Mouse (Mus musculus): ENCODE results near the gene Dixdc1. TPM values are rescaled to one million over a fixed set of nuclear protein-coding genes. Genes with fewer than 3 reads are reported as not detected.

Dixdc1 gene
- polyA plus RNA-seq, 1 experiment from 2014 or later = 31.7 TPM

DNA sequence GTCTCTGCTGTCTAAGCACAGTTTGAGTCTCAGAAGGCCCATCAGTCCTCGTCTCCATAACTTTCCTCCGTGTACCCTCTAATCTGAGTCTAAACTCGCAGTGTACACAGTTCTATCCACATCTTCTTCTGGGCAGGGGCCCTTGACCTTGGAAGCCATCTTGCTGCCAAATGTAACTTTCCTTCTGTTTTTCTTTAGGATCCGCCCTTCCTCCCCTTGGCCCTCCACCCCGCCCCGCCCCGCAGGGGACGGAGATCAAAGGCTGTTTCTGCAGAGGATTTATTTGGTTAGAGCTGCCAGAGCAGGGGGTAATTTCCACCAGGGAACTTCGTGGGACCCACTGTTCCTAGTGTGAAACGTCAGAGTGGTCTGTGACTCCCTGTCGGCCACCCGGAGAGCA, 18.3 kb downstream of the Dixdc1 start:
- 41% methylated on average over 12 of the region's 12 CpGs for WGBS
- Histone ChIP-seq H3K4me3 (no peak overlapping the region), H3K27me3 (no peaks in the 10 kb centered on the region), H3K9ac (no peak overlapping the region), H3K4me1 (replicated peaks) (peaks cover 42% of the 10 kb centered on the region), H3K4me2 (no peak overlapping the region), H3K36me3 (no peaks in the 10 kb centered on the region), H3K27ac (replicated peaks) (no peak overlapping the region), H3K9me3 (no peaks in the 10 kb centered on the region)
- no peak for ATAC-seq (ENCODE audit: low FRiP score, low read depth)

- ATAC-seq (ENCODE audit: low FRiP score, low read depth) = no peak
Measured at GRCm38 (mm10) chr9:50718878-50719277, 20.4 kb downstream of the Dixdc1 start.

DNA sequence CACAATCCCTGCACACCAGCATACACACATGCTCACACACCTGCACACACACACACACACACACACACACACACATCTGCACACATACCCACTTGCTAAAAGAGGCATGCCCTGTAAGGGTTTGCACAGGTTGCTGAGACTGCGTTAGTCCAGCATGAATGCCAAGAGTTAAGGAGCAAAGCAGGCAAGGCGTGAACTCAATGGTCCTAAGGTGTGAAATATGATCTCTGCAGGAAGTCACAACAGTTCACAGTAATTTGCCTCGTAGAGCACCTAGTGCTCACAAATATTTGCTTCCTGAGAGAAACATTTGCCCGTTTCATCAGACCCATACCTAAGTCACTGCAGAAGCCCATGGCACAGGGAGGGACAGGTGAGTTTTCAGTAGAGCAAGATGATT, 25.1 kb downstream of the Dixdc1 start:
- H3K27me3 ChIP-seq = no peaks in the 10 kb centered on the region
- ATAC-seq (ENCODE audit: low FRiP score, low read depth) = no peak
- no peak overlapping the region for H3K27ac ChIP-seq (replicated peaks)
- no peak overlapping the region for H3K9ac ChIP-seq
- no peaks in the 10 kb centered on the region for H3K9me3 ChIP-seq
- peaks cover 6% of the 10 kb centered on the region; the same call in 1 of the 2 replicates for H3K36me3 ChIP-seq
- no peak overlapping the region for H3K4me3 ChIP-seq
- no peak overlapping the region for H3K4me2 ChIP-seq
- 72% methylated on average over 4 of the region's 4 CpGs for whole genome bisulfite sequencing
- no peaks in the 10 kb centered on the region for H3K4me1 ChIP-seq (replicated peaks)

More at GRCm38 (mm10) chr9:50718878-50719277, 20.4 kb downstream of the Dixdc1 start:
- Histone ChIP-seq H3K36me3 (no peaks in the 10 kb centered on the region), H3K4me3 (no peak overlapping the region), H3K9me3 (no peaks in the 10 kb centered on the region), H3K4me2 (no peak overlapping the region), H3K27me3 (no peaks in the 10 kb centered on the region), H3K27ac (replicated peaks) (no peak overlapping the region), H3K4me1 (replicated peaks) (peaks cover 20% of the 10 kb centered on the region), H3K9ac (no peak overlapping the region)
- WGBS = 84% methylated on average over 4 of the region's 4 CpGs

DNA sequence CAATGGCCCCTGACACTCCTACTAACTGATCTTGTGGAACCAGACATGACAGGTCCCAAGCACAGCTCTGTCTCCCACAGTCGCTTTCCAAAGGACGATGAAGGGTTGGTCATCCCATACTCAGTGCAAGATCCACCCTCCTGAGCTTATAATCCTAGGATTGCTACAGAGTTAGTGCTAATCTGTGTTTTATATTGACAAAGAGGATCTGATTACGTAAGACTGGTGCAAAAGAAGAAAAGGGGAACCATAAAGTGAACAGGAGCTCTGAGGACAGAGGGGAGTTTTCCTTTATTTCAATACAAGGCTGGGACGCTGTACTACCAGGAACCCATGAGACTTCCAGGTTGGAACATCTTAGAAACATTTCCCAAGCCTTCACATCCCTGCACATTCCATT, 28.0 kb downstream of the Dixdc1 start:
- Histone ChIP-seq H3K9ac (no peak overlapping the region), H3K27ac (replicated peaks) (no peak overlapping the region), H3K36me3 (peaks cover 6% of the 10 kb centered on the region; the same call in 1 of the 2 replicates), H3K27me3 (no peaks in the 10 kb centered on the region), H3K4me3 (no peak overlapping the region), H3K4me1 (replicated peaks) (no peaks in the 10 kb centered on the region), H3K4me2 (no peak overlapping the region), H3K9me3 (no peaks in the 10 kb centered on the region)
- WGBS = 87% methylated on average over 4 of the region's 4 CpGs
- no peak for ATAC-seq (ENCODE audit: low FRiP score, low read depth)

GRCm38 (mm10) chr9:50709108-50709507, 30.2 kb downstream of the Dixdc1 start:
- ATAC-seq (ENCODE audit: low FRiP score, low read depth) = no peak
- no peak overlapping the region for H3K9ac ChIP-seq
- no peak overlapping the region for H3K27ac ChIP-seq (replicated peaks)
- H3K4me1 ChIP-seq (replicated peaks) = no peaks in the 10 kb centered on the region
- no peaks in the 10 kb centered on the region for H3K27me3 ChIP-seq
- peaks cover 6% of the 10 kb centered on the region; the same call in 1 of the 2 replicates for H3K36me3 ChIP-seq
- no peaks in the 10 kb centered on the region for H3K9me3 ChIP-seq
- no peak overlapping the region for H3K4me2 ChIP-seq
- H3K4me3 ChIP-seq = no peak overlapping the region
- 31% methylated on average over 2 of the region's 2 CpGs for WGBS

DNA sequence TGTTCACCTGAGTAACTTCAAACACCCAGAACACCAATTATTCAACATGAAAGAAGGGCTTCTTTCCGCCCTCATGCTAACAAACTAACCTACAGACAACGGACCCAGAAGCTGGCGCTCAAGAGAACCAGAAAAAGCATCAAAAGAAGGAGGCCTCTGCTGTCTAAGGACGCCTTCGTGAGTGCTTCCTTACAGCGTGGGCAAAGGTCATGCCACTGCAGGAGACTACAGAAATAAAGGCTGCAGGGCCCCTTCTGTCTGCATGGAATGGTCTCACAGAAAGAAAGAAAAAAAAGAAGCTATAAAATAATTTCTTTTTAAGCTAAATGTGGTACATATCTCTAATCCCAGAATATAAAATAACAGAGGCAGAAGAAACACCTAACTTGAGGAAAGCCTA, 34.4 kb downstream of the Dixdc1 start:
- Histone ChIP-seq H3K36me3 (peaks cover 11% of the 10 kb centered on the region; the same call in 1 of the 2 replicates), H3K4me3 (no peak overlapping the region), H3K4me1 (replicated peaks) (no peaks in the 10 kb centered on the region), H3K9ac (no peak overlapping the region), H3K27ac (replicated peaks) (no peak overlapping the region), H3K4me2 (no peak overlapping the region), H3K27me3 (no peaks in the 10 kb centered on the region), H3K9me3 (no peaks in the 10 kb centered on the region)
- ATAC-seq (ENCODE audit: low FRiP score, low read depth) = no peak
- 32% methylated on average over 6 of the region's 6 CpGs for WGBS

- ATAC-seq (ENCODE audit: low FRiP score, low read depth) = no peak
- Histone ChIP-seq H3K36me3 (peaks cover 11% of the 10 kb centered on the region; the same call in 1 of the 2 replicates), H3K27me3 (no peaks in the 10 kb centered on the region), H3K4me1 (replicated peaks) (peaks cover 31% of the 10 kb centered on the region), H3K27ac (replicated peaks) (no peak overlapping the region), H3K9me3 (no peaks in the 10 kb centered on the region), H3K4me3 (no peak overlapping the region), H3K9ac (no peak overlapping the region), H3K4me2 (no peak overlapping the region)
- 65% methylated on average over 11 of the region's 11 CpGs for WGBS
Measured at GRCm38 (mm10) chr9:50700921-50701691, 38.2 kb downstream of the Dixdc1 start.

GRCm38 (mm10) chr9:50698418-50699409, 40.6 kb downstream of the Dixdc1 start:
- Histone ChIP-seq H3K9ac (peak overlapping the region; percentile 67), H3K9me3 (no peaks in the 10 kb centered on the region), H3K27ac (replicated peaks) (peak overlapping the region; percentile 81), H3K4me2 (peak overlapping the region; percentile 91), H3K27me3 (no peaks in the 10 kb centered on the region), H3K4me1 (replicated peaks) (peaks cover 34% of the 10 kb centered on the region), H3K4me3 (peak overlapping the region; percentile 67), H3K36me3 (peaks cover 14% of the 10 kb centered on the region)
- ATAC-seq (ENCODE audit: low FRiP score, low read depth) = peak; percentile 50
- under 1% methylated on average over 64 of the region's 70 CpGs for WGBS

DNA sequence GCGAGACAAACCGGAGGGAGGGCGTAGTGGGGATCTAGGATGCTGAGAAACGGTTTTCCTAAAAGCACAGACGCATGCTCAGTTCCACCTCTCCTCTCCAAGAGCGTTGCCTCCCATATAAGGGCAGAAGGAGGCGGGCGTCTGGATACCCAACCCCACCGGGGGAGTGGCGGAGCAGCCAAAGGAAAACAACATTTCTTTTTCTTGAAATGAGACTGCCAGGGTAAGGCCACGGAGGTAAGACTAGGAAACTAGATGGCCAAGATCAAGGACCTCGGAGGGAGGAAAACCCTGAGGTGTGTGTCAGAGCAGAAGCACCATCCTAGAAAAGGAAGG, 41.6 kb downstream of the Dixdc1 start:
- 1% methylated on average over 12 of the region's 12 CpGs for WGBS
- Histone ChIP-seq H3K27ac (replicated peaks) (peak overlapping the region; percentile 79), H3K36me3 (peaks cover 21% of the 10 kb centered on the region), H3K9me3 (no peaks in the 10 kb centered on the region), H3K4me1 (replicated peaks) (peaks cover 36% of the 10 kb centered on the region), H3K9ac (peak overlapping the region; percentile 61), H3K4me2 (peak overlapping the region; percentile 91), H3K27me3 (no peaks in the 10 kb centered on the region), H3K4me3 (peak overlapping the region; percentile 67)
- ATAC-seq (ENCODE audit: low FRiP score, low read depth) = peak; percentile 72

GRCm38 (mm10) chr9:50696851-50697705, 42.2 kb downstream of the Dixdc1 start:
- Histone ChIP-seq H3K36me3 (peaks cover 19% of the 10 kb centered on the region), H3K27me3 (no peaks in the 10 kb centered on the region), H3K9ac (peak overlapping the region; percentile 61), H3K9me3 (no peaks in the 10 kb centered on the region), H3K27ac (replicated peaks) (peak overlapping the region; percentile 79), H3K4me3 (peak overlapping the region; percentile 67), H3K4me1 (replicated peaks) (peaks cover 36% of the 10 kb centered on the region), H3K4me2 (peak overlapping the region; percentile 91)
- 26% methylated on average over 12 of the region's 12 CpGs for WGBS
- ATAC-seq (ENCODE audit: low FRiP score, low read depth) = no peak; the same call in 1 of the 2 replicates

DNA sequence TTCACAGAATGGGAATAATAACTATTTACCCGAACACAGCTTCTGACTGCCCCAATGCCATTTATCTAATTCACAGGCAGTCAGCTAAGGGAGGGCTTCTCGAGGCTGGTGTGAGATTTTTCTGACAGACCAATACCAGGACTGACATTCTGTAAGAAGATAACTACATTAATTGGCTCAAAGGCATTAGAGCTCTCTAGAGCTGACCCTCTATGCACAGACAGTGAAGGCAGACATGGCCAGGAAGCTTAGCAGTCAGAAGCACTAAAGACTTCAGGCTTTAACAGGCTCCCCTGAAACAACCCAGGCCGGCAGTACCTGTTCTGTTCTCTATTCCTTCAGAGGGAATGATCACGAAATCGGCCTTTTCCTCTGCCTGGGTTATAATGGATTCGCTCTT, 44.2 kb downstream of the Dixdc1 start:
- H3K4me2 ChIP-seq = no peak overlapping the region
- H3K9ac ChIP-seq = no peak overlapping the region
- no peak overlapping the region for H3K27ac ChIP-seq (replicated peaks)
- peaks cover 36% of the 10 kb centered on the region for H3K4me1 ChIP-seq (replicated peaks)
- no peaks in the 10 kb centered on the region for H3K27me3 ChIP-seq
- H3K36me3 ChIP-seq = peaks cover 17% of the 10 kb centered on the region
- no peak overlapping the region for H3K4me3 ChIP-seq
- H3K9me3 ChIP-seq = no peaks in the 10 kb centered on the region
- WGBS = 90% methylated on average over 6 of the region's 6 CpGs
- ATAC-seq (ENCODE audit: low FRiP score, low read depth) = no peak
